Mouse (Mus musculus) left cerebral cortex, postnatal 10 days (tissue): ENCODE measurements around the gene Olfr406. TPM values are rescaled to one million over a fixed set of nuclear protein-coding genes. Genes with fewer than 3 reads are reported as not detected.

Experiments used
- DNase-seq, 2 experiments: peaks; one replicate each; pipeline ENCODE4 v3.0.0; 2021 to 2022; ENCODE audit warnings: low spot score in 2 of 2, mixed read lengths in 1 of 2; ENCODE audit errors: extremely low spot score in 1 of 2
- intact Hi-C: fragments of 180-260 bp; cut with DNase I; formaldehyde crosslinking; loops from one replicate; pipeline ENCODE4 v1.15.1; 2025
- total RNA-seq, 2 experiments: library from RNA; stranded (reverse); gene quantifications; 2 replicates each; pipeline ENCODE4 v1.2.3; 2021

Olfr406 gene
- total RNA-seq, result not detected

DNA sequence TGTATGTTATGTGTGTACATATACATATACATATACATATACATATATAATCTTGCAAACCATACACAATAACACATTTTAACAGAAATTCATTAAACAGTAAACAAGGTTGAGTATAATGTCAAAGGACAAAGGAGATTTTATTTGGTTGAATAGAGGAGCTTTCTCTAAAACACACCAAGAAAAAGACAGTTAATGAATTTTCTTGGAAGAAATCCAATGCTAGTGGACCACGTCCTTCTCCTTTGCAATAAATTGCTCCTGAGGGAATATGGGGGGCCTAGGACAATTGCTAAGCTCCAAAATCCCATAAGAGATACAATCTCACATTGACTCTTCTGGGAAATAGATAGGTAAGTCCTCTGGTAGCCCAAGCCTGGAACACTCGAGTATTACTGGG lies at the start of gene Olfr406:
Gene Olfr406, plus strand, starts transcription at position 301 of the 400 bp plus-strand sequence.
- no peak for DNase-seq
- intact Hi-C loops, result no loop called here

DNA sequence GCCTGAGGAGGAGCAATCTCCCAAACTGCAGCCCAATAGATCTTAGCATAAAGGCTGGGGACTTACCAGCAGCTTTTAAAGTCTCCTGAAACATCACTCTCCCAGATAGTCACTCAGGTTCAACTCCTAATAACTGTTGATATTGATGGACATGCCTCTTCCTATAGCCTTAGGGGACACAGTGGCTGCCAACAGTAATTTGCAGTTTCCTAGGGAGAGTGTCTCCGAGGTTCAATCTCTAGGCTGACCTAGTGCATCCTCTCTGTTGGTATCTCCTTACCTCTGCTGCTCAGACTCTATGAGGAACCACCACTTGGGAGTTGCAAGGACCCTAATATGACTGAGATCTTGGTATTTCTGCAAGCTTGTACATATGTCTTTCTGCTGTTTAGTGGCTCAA lies 48.3 kb upstream of the Olfr406 start, which contains the start of gene Olfr43:
Gene Olfr43, minus strand, starts transcription at position 101 of the 400 bp plus-strand sequence.
- intact Hi-C loops, result no loop called here

DNA sequence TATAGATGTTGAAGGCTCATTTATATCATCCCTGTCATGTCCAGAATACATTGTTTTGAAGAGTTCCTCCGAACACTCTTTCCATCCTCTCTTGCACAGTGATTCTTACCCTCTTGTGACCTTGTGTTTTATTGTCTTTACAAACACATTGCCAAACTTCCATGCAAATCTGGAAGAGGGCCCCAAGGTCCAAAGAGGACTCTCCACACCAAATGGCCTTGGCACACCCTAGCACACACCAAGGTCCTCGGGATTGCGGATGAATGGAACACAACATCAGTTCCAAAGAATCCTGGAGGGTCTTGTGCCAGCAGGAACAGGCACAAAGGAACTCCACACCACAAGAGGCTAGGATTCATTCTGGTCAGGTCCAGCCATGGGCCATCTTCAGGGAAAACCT lies 18.4 kb upstream of the Olfr406 start:
- DNase-seq, result no peak
- intact Hi-C loops, result no loop called here

More for the DNA sequence above, 48.3 kb upstream of the Olfr406 start, which contains the start of gene Olfr43:
- no peak for DNase-seq

DNA sequence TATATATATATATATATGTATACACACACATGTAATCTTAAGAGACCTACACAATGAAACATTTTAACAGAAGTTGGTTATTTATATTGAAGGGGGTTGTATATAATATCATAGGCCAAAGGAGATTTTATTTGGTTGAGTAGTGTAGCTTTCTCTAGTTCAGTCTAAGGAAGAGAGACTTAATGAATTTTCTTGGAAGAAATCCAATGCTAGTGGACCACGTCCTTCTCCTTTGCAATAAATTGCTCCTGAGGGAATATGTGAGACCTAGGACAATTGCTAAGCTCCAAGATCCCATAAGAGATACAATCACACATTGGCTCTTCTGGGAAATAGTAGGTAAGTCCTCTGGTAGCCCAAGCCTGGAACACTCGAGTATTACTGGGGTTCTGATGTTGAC lies 23.8 kb downstream of the Olfr406 start, which contains the start of gene Olfr59:
Gene Olfr59, plus strand, starts transcription at position 301 of the 400 bp plus-strand sequence.
- DNase-seq, result no peak
- intact Hi-C loops, result no loop called here

DNA sequence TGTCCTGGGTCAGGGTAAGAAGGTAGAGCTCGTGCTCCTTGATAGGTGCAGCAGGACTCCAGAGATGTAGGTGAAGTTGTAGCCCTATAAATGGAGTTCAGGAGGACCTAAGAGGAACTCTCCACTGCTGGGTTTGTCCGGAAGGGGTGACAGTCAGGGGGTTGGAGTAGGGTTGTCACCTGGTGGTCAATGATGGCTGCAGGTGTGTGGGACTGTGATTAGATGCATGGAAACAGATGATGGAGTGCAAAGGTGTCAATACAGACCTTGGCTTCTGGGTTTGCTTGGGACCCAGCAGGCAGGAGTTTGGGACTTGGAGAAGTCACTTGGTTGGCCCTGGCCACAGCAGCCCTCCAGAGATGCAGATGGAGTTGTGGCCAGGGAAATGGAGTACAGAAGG lies 27.6 kb downstream of the Olfr406 start:
- intact Hi-C loops, result no loop called here

More for the DNA sequence above, 27.6 kb downstream of the Olfr406 start:
- DNase-seq, result no peak

Other genes with a start within 250 kb of the Olfr406 start
- gene Olfr139, start 203.3 kb upstream of the Olfr406 start, total RNA-seq, result not detected
- gene Olfr399, start 203.2 kb upstream of the Olfr406 start, total RNA-seq, result not detected
- gene Zfp616, start 189.9 kb upstream of the Olfr406 start, total RNA-seq, result not detected
- not detected for gene Olfr401, start 146.1 kb upstream of the Olfr406 start, total RNA-seq
- gene Olfr402, start 106.3 kb upstream of the Olfr406 start, total RNA-seq, result not detected
- gene Olfr403, start 73.6 kb upstream of the Olfr406 start, total RNA-seq, result not detected
- not detected for gene Olfr43, start 48.4 kb upstream of the Olfr406 start, total RNA-seq
- gene Olfr59, start 23.9 kb downstream of the Olfr406 start, total RNA-seq, result not detected
- not detected for gene Olfr410, start 78.2 kb downstream of the Olfr406 start, total RNA-seq
- not detected for gene Olfr411, start 92.8 kb downstream of the Olfr406 start, total RNA-seq
- not detected for gene Olfr412, start 102.3 kb downstream of the Olfr406 start, total RNA-seq